ENCODE assay signal across 24 mouse cellular contexts in the genomic region with DNA sequence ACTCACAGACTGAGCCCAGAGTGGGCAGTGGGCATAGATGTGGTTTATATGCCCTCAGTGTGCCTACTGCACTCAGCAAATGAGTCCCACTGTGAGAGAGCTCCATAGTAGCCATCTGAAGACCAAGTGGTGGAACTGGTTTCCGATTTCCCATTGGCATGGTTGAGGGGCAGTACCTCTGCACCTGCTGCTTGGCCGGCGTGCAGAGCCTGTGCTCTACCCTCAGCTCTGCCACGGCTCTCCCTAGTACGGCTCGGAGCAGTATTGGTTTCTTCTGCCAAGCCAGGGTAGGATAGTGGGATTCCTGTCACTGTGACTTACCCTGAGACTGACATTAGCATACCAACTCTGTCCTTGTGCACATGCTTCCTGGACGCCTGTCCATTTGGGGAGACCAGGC.
"Had no signal": no experiment of that assay in that cellular context is flagged by ENCODE, and none has a peak within 500 bp of the region (broad histone marks: within the 10 kb centered on the region; RNA-seq: fewer than 3 reads in every experiment).

No protein-coding gene starts in this region.

- H3K4me3 ChIP-seq: heart, adult 2 months; heart, embryonic 13.5 days; heart, embryonic 15.5 days; hindbrain, embryonic 13.5 days; hindbrain, embryonic 15.5 days; kidney, embryonic 15.5 days; layer of hippocampus, adult 2 months; left cerebral cortex, adult 2 months; limb, embryonic 10.5 days; limb, embryonic 12.5 days; liver, embryonic 13.5 days; liver, embryonic 15.5 days had no signal

- H3K27ac ChIP-seq: heart, adult 2 months; heart, embryonic 13.5 days; heart, embryonic 15.5 days; hindbrain, embryonic 13.5 days; hindbrain, embryonic 15.5 days; hindbrain, postnatal 0 days; kidney, embryonic 15.5 days; kidney, postnatal 0 days; left cerebral cortex, adult 2 months; limb, embryonic 10.5 days; limb, embryonic 12.5 days; liver, embryonic 13.5 days; liver, embryonic 15.5 days had no signal

- DNase-seq: forebrain, postnatal 0 days; heart, adult 11 months; heart, adult 2 months; heart, postnatal 14 days; heart, postnatal 36 days; kidney, adult 11 months; kidney, adult 2 months; kidney, adult 9 months; kidney, postnatal 14 days; kidney, postnatal 4 days; liver; liver, embryonic 13.5 days had no signal

- H3K4me1 ChIP-seq: kidney, embryonic 15.5 days; limb, embryonic 12.5 days had no signal
